Mouse (Mus musculus) adrenal gland, postnatal 25 days (tissue): ENCODE results near the gene Gm13889. TPM values are rescaled to one million over a fixed set of nuclear protein-coding genes. Genes with fewer than 3 reads are reported as not detected.

Experiments
- DNase-seq: peaks from one replicate; pipeline ENCODE4 v3.0.0; 2021; ENCODE audit warnings: mixed read lengths
- total RNA-seq: library from RNA; stranded (reverse); gene quantifications from 2 replicates; pipeline ENCODE4 v1.2.3, GENCODE M21; 2021

Gm13889 gene
- total RNA-seq, 1 experiment from 2014 or later, result 20.5 TPM

- no peak for DNase-seq
Measured at GRCm38 (mm10) chr2:93958216-93958615, 1.2 kb upstream of the Gm13889 start.

- DNase-seq, result no peak
Measured at GRCm38 (mm10) chr2:93957785-93958175, 779 bp upstream of the Gm13889 start.

DNA sequence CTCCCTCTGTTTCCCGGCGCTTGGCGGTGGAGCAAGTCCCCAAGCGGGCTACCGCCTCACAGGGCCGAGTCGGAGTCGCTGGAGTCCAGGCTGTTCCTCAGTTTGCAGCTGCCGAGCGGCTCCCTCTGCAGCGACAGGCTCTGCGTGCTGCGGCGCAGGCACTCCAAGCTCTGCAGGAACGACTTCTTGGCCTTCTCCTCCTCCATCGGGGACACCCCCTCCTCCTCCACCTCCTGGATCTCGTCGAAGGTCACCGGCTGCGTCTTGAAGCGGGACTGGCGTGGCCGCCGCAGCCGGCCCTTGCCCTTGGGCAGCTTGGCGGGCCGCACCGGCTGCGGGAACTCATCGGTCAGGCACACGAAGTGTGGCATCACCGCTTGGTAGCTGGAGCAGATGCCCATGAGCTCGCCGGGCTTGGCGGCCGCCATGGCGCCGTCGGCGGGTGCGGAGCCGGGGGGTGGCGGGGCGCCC lies 635 bp downstream of the Gm13889 start:
- peak; percentile 61 for DNase-seq

DNA sequence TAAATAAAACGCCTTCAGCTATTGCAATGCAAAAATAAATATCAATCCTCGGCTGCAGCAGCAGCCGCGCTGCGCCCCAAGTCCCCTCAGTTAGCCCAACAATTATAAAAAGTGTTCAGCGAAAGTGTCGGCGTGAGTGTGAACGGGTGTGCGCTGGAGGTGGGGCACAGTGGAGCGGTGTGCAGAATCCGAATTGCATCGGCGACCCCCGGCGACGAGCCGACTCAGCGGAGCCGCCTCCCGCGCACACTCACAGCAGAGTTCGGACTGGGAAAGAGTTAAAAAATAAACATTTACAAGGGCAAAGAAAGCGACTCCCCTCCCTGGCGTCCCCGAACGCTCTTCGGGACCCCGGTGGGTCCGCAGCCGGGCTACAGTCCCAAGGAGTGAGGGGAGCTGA lies 1.1 kb downstream of the Gm13889 start:
- no peak for DNase-seq

DNA sequence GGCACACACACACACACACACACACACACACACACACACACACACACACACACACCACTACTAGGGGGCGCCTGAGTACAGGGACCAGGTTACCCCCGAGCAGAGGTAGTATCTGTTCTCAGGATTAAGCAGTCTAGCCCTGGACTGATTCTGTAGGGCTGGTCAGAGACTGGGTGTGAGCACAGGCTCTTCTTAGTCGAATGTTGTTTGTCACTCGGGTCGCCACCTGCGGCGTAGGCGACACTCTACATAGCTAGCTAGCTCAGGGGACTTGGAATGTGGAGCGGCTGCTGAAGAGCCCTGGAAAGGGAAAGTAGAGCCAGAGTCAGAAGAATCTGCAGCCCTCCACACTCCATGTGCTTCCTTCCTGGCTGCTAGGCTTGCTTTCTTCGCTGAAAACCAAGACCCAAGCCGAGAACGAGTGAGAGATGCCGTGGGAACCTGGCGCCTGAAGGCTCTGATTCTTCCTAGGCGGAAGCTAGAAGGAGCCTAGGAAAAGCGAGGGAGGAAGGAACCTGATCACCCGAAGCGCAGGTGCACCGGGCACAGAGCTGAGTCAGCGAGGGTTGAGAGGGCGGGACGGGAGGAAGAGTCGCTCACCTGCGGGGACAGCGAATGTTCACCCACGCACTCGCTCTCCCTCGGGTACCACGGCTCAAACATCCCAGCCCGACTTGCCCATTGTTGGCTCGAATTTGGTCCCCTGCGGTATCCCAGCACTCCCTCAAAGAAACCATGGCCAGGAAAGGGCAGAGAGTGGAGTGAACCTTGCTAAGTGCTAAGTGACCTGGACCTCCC lies 2.0 kb downstream of the Gm13889 start:
- DNase-seq, result no peak

DNA sequence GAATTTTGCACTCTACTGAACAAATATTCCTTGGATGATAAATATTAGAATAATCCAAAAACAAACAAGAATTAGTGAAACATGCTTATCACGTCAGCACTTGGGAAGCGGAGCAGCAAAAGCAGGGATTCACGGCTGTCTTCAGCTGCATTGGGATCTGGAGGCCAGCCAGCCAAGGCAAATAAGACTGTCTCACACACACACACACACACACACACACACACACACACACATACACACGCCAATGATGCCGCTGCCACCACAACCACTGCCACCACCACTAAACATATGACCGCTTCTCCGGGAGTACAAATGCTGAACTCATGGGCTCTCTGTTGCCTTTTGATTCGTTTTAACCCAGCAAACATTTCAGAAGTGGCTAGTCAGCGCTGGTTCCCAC lies 3.3 kb downstream of the Gm13889 start:
- DNase-seq, result no peak

DNA sequence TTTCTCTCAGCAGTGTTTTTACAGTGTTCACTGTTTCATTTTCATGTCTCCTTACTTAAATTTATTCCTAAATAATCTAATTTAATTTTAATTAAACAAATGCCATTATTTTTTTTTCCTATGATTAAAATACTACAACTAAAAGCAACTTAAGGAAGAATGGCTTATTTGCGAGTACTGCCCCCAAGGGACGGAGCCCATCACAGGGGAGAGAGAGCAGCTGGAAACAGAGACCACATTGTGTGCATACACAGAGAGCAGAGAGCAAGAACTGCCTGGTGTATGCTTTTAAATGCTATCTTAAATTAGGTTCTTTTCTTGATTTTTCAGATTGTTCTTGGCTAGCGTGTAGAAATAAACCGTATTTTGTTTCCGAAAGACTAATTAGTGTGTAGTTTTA lies 10.0 kb downstream of the Gm13889 start:
- no peak for DNase-seq

DNA sequence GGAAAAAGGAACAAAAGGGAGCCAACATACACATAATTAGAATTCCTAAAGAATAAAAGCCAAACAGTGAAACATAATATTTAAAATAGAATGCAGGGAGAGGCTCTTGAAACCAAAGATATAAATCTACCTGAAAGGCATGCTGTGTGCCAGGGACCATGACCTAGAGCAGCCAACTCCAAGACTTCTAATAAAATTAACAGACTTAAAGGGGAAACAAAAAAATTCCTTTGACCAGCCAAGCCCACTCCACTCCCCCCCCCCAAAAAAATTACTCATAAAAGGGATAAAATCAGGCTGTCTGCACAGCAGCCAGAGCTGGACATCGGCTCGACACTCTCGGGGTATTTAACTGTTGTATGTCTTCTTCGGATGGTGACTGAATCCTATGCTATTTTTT lies 12.1 kb downstream of the Gm13889 start:
- DNase-seq, result no peak

GRCm38 (mm10) chr2:93944099-93944498 lies 12.9 kb downstream of the Gm13889 start:
- no peak for DNase-seq

DNA sequence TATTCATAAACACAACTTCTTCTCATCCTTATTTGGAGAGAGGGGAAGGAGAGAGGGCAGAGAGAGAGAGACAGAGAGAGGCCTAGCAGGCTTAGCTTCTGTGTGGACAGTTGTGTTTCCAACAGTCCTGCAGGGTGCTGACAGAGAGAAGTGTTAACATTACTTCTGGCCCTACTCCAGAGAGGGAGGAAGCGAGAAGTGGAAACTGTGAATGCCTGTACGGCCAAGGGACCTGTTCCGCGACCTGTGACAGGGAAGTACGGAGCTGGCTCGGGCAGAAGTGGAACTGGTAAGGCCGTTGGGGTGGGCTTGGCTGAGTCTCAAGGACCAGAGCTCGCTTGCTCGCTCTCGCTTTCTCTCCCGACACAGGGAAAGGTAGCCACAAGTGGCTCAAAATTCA lies 15.3 kb downstream of the Gm13889 start:
- DNase-seq, result no peak

DNA sequence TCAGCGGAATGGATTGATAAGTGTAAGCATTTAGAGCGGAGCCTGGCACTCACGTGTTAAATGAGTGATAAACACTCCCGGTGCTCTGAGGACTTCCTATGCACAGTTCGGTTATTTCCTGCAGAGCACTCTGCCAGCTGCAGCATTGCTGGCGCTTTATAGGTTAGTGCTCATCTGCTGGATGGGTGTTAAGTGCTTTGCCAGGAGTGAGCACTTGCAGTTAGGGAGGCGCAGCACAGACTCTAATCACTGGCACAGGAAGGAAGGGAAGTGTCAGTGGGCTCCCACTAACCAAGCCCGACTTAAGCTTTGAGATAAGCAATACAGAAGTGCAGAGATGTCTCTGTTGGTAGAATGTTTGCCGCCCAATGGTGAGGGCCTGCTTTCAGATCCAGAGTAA lies 18.5 kb downstream of the Gm13889 start:
- no peak for DNase-seq

DNA sequence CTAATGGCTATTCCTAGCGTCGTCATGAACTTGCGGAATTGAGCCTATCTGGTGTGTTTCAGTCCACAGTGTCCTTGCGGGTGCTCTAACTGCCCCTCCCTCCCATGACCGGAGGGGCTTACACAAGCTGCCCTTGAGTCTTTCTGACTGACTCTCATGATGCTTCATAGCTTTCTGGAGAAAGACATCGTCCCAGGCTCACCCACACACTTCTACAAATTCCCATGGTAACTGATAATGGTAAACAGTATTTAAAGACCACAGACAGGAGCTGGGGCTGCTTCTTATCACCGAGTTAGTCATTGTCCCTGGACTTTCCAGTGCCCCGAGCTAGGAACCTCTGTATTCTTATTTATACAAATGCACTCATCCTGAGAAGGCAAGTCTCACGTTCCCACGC lies 28.1 kb downstream of the Gm13889 start:
- DNase-seq, result no peak

DNA sequence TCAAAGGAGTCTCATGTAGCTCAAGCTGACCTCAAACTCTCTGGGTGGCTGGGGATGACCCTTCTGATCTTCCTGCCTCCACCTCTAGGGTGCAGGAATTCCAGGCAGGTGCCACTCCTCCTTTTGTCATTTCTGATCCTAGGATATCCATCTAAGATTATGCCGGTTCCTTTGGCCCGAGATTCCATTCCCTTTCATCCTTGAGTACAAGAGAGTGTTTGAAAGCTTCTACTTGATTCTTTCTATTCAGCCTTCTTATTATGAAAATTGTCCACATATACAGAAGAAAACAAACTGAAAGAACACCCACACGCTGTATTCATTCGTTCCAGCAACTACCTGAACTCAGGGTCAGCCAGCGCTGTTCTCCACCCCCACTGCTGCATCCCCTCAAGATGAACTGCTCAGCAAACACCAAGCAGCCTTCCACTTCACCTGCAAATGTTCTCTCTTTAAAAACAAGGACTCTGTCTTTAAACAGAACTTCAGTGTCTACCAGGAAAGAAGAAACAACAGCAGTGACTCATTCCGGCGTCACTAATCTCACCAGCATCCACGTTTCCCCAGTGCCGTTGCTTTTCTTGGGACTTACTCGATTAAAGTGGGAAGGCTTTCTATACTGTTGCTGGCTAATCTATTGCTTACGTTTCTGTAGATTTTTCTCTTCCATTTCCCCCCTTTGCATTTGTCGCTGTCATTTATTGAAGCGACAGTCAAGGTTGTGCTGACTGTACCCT lies 29.1 kb downstream of the Gm13889 start:
- DNase-seq, result no peak

GRCm38 (mm10) chr2:93926141-93926540 lies 30.9 kb downstream of the Gm13889 start:
- DNase-seq, result no peak

GRCm38 (mm10) chr2:93919093-93919492 lies 37.9 kb downstream of the Gm13889 start:
- DNase-seq, result no peak

DNA sequence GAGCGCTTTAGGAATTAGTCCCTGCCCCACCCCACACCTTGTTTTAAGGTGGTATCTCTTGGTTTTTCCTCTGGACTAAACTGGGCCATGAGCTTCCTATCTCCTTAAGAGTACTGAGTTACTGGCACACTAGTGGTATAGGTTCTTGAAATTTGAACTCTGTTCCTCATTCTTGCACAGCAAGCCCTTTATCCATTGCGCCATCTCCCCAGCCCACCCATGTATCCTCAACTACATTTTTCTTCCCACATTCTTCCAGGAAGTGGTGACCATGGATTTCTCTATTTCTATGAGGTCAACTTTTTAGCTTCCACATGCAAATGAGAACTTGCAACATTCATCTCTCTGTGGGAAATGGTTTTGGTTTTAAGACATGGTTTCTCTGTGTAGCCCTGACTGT lies 43.4 kb downstream of the Gm13889 start:
- no peak for DNase-seq

GRCm38 (mm10) chr2:93911942-93912341 lies 45.1 kb downstream of the Gm13889 start:
- peak; percentile 46 for DNase-seq

GRCm38 (mm10) chr2:93909716-93910115 lies 47.3 kb downstream of the Gm13889 start:
- no peak for DNase-seq

- DNase-seq, result no peak
Measured at GRCm38 (mm10) chr2:93907519-93908294, 49.3 kb downstream of the Gm13889 start.

- peak; percentile 36 for DNase-seq
Measured at GRCm38 (mm10) chr2:93906316-93906715, 50.7 kb downstream of the Gm13889 start.
